Mouse (Mus musculus): Measurements from ENCODE around the gene Grb2. TPM values are rescaled to one million over a fixed set of nuclear protein-coding genes. Genes with fewer than 3 reads are reported as not detected.
A peak's percentile ranks its signal among the peaks of the same experiment; 100 is the strongest.

The Grb2 gene
- polyA plus RNA-seq, 1 experiment from 2014 or later, result 119 TPM

DNA sequence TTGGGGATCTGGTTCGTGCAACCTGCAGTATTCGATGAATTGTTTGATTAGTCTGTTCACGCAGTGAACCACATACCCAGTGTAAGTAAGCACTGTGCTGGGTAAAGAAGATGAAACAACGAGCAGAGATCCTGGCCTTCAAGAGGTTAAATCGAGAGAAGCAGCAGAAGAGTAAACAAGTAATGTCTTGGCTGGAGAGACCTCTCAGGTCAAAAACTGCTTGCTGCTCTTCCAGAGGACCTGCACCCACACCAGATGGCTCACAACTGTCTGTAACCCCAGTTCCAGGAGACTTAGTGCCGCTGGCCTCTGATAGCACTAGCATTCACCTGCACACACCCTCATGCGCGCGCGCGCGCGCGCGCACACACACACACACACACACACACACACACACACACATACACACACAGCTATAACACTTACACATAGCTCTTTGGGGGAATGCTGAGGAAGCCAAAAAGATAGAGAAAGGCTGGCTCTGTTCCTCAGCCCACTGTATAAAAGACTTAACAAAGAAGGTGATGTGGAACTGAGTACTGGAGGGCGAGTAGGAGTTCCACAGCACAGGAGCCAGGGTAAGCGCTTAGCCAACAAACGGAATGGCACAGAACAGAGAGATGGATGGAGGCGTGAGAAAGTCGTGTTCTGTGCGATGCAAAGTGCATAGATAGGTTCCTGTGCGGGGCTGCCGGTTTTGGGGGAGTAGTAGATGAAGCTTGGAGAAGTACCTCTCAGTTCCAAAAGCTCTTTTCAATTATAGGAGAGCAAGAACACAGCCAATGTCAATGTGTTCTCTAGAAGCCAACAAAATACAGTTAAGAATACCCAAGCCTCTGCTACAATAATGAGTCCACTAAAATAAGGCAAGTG, 795 bp upstream of the Grb2 start:
- peak overlapping the region; percentile 95 for H3K4me3 ChIP-seq
- 1% methylated on average over 23 of the region's 23 CpGs for WGBS
- H3K4me1 ChIP-seq (replicated peaks), result peaks cover 34% of the 10 kb centered on the region
- no peaks in the 10 kb centered on the region for H3K9me3 ChIP-seq
- DNase-seq (ENCODE audit: low spot score), result peak; percentile 56
- peak overlapping the region; percentile 93 for H3K27ac ChIP-seq
- no peaks in the 10 kb centered on the region for H3K27me3 ChIP-seq (ENCODE audit: insufficient read depth, poor library complexity, severe bottlenecking)
- no peaks in the 10 kb centered on the region for H3K36me3 ChIP-seq

DNA sequence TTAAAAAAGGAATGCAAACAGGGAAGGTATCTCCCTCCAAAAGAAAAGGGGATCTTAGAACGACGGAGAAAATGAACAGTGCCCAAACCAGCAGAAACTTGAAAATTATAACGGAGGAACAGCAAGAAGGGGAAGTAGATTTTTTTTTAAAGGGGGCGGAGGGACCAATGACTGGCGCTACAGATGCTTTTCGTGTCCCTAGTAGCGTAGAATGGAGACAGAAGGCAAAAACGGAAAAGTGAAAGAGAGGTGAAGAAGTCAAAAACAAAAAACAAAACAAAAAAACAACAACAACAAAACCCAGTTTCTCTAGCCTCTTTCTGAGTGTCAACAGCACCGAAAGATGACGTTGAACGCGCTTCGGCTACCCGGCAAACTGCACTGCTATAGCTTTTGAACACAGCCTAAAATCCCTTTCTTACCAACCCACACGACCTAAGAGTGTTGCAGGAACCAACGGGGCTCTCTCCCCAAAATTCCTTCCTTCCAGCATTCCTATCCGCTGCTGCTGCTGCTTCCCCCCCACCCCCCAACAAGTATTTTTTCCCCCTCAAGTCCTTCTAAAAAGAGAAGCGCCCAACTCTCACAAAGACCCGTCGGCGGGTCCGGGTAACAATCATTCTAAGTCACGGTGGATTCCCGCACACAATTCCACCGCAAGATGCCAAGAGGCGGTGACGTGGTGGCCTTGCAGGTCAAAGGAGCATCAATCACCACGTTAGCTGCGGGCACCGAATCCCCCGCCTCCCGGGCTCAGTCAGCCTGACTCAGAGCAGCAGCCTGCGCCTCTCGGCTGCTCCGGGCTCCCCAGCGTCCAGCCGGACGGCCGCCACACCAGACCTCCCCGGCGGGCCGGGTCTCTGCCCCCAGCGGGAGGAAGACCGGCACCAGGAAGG, 836 bp downstream of the Grb2 start:
- peak overlapping the region; percentile 95 for H3K4me3 ChIP-seq
- WGBS, result under 1% methylated on average over 44 of the region's 44 CpGs
- H3K36me3 ChIP-seq, result 0 out of 2 replicates have a peak, but pooled peaks cover 4% of the 10 kb centered on the region
- DNase-seq (ENCODE audit: low spot score), result peak; percentile 73
- peaks cover 34% of the 10 kb centered on the region for H3K4me1 ChIP-seq (replicated peaks)
- no peaks in the 10 kb centered on the region for H3K9me3 ChIP-seq
- H3K27ac ChIP-seq, result peak overlapping the region; percentile 93
- H3K27me3 ChIP-seq (ENCODE audit: insufficient read depth, poor library complexity, severe bottlenecking), result no peaks in the 10 kb centered on the region

DNA sequence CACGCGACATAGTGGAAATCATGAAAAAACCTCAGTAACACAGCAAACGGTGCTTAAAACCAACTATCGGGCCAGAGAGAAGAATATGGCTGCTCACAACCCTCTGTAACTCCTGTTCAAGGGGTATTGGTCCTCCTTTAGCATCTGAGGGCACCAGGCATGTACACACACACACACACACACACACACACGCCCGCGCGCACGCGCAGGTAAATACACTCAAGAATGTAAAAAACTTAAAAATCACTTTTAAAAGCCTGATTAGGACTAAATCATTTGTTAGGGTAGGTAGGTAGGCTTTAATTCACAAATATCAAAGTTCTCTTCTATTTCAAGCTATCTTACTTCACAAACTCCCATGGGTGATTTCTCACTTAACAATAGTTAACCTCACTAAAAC, 1.8 kb downstream of the Grb2 start:
- peak overlapping the region; percentile 95 for H3K4me3 ChIP-seq
- WGBS, result 96% methylated on average over 10 of the region's 10 CpGs
- H3K27me3 ChIP-seq (ENCODE audit: insufficient read depth, poor library complexity, severe bottlenecking), result no peaks in the 10 kb centered on the region
- H3K9me3 ChIP-seq, result no peaks in the 10 kb centered on the region
- no peak for DNase-seq (ENCODE audit: low spot score)
- 0 out of 2 replicates have a peak, but pooled peaks cover 4% of the 10 kb centered on the region for H3K36me3 ChIP-seq
- H3K27ac ChIP-seq, result no peak overlapping the region
- H3K4me1 ChIP-seq (replicated peaks), result peaks cover 34% of the 10 kb centered on the region

DNA sequence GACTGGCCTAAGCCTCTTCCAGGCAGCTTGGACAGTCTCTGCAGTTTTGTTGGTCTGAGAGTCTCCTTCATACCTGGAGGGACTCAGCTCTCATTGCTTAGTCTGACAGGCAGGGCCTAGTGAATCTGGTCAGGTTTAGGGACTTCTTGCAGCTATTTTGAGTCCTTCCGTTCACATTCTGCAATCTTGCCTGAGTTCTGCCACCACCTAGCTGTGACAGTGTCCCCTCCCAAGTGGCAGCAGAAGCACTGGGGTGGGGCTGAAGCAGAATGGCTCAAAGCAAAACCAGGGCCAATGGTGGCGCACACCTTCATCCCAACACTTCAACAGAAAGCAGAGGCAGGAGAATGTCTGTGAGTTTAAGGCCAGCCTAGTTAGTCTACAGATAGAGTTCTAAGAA, 2.8 kb downstream of the Grb2 start:
- H3K4me1 ChIP-seq (replicated peaks), result peaks cover 38% of the 10 kb centered on the region
- no peaks in the 10 kb centered on the region for H3K9me3 ChIP-seq
- no peak overlapping the region for H3K4me3 ChIP-seq
- H3K27ac ChIP-seq, result no peak overlapping the region
- H3K36me3 ChIP-seq, result 0 out of 2 replicates have a peak, but pooled peaks cover 4% of the 10 kb centered on the region
- no peaks in the 10 kb centered on the region for H3K27me3 ChIP-seq (ENCODE audit: insufficient read depth, poor library complexity, severe bottlenecking)
- DNase-seq (ENCODE audit: low spot score), result no peak
- WGBS, result 90% methylated on average over 2 of the region's 2 CpGs

GRCm38 (mm10) chr11:115704648-115705047, 3.7 kb downstream of the Grb2 start:
- H3K36me3 ChIP-seq, result 0 out of 2 replicates have a peak, but pooled peaks cover 4% of the 10 kb centered on the region
- H3K4me1 ChIP-seq (replicated peaks), result peaks cover 44% of the 10 kb centered on the region
- H3K27ac ChIP-seq, result no peak overlapping the region
- no peak for DNase-seq (ENCODE audit: low spot score)
- WGBS, result 94% methylated on average over 10 of the region's 10 CpGs
- H3K27me3 ChIP-seq (ENCODE audit: insufficient read depth, poor library complexity, severe bottlenecking), result no peaks in the 10 kb centered on the region
- H3K9me3 ChIP-seq, result no peaks in the 10 kb centered on the region
- no peak overlapping the region for H3K4me3 ChIP-seq

DNA sequence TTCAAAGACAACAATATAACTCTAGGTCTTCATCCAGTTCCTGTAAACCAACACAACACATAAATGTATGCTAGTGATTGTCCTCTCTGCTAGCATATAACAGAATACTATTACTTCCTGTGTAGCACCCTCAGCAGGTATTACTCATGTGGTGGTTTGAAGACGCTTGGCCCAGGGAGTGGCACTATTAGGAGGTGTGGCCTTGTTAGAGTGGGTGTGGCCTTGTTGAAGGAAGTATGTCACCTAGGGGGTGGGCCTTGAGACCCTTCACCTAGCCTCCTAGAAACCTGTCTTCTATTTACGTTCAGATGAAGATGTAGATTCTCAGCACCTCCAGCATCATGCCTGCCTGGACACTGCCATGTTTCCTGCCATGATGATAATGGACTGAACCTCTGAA, 4.9 kb downstream of the Grb2 start:
- Histone ChIP-seq H3K27ac (no peak overlapping the region), H3K36me3 (0 out of 2 replicates have a peak, but pooled peaks cover 5% of the 10 kb centered on the region), H3K27me3 (ENCODE audit: insufficient read depth, poor library complexity, severe bottlenecking) (no peaks in the 10 kb centered on the region), H3K4me1 (replicated peaks) (peaks cover 44% of the 10 kb centered on the region), H3K4me3 (no peak overlapping the region), H3K9me3 (no peaks in the 10 kb centered on the region)
- DNase-seq (ENCODE audit: low spot score), result no peak
- 90% methylated on average over 2 of the region's 2 CpGs for WGBS

DNA sequence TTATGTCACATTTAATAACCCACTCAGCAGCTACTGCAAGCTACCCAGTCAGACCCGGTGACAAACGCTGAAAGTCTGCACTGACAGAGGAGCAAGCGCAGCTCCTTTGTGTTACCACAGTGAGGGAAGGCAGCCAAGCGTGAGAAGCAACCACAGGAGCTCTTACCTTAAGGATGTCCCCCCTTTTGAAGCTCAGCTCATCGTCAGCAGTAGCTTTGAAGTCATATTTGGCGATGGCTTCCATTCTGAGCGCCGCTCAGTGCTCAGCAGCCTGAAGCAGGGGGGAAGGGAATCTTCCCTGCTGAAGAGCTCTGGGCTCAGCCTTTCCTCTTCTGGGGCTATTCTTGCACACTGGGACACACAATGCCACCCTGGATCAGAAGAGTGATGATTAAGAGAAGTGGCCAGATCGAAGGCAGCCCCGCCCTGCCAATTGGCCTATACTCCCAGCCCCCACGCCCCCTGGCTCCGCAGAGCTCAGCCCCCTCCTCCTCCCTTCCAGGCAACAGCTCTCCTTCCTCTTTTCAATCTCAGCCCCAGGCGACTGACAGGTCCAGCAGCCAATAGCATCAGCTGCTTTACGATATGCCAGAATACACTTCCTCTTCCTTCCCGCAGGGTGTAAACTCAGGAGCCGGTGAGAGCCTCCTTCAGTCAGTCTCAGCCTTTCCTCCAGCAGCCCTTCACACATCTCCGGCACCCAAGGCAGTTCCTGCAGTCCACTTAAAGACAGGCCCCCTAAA, 9.2 kb downstream of the Grb2 start:
- H3K4me3 ChIP-seq, result peak overlapping the region; percentile 64
- peak; percentile 86 for DNase-seq (ENCODE audit: low spot score)
- WGBS, result 11% methylated on average over 17 of the region's 17 CpGs

GRCm38 (mm10) chr11:115697722-115698121, 10.7 kb downstream of the Grb2 start:
- WGBS, result 89% methylated on average over 3 of the region's 3 CpGs
- no peak overlapping the region; the same call in 1 of the 2 replicates for H3K4me3 ChIP-seq
- no peak for DNase-seq (ENCODE audit: low spot score)

More for the DNA sequence above, 9.2 kb downstream of the Grb2 start:
- peak overlapping the region; percentile 81 for H3K27ac ChIP-seq
- H3K36me3 ChIP-seq, result peaks cover 33% of the 10 kb centered on the region
- no peaks in the 10 kb centered on the region for H3K9me3 ChIP-seq
- peaks cover 31% of the 10 kb centered on the region for H3K4me1 ChIP-seq (replicated peaks)
- H3K27me3 ChIP-seq (ENCODE audit: insufficient read depth, poor library complexity, severe bottlenecking), result no peaks in the 10 kb centered on the region

GRCm38 (mm10) chr11:115697091-115697490, 11.3 kb downstream of the Grb2 start:
- H3K9me3 ChIP-seq, result no peaks in the 10 kb centered on the region
- peaks cover 34% of the 10 kb centered on the region for H3K4me1 ChIP-seq (replicated peaks)
- DNase-seq (ENCODE audit: low spot score), result no peak
- no peaks in the 10 kb centered on the region for H3K27me3 ChIP-seq (ENCODE audit: insufficient read depth, poor library complexity, severe bottlenecking)
- H3K27ac ChIP-seq, result no peak overlapping the region
- peaks cover 29% of the 10 kb centered on the region for H3K36me3 ChIP-seq
- no peak overlapping the region for H3K4me3 ChIP-seq
- 91% methylated on average over 2 of the region's 2 CpGs for WGBS

More at GRCm38 (mm10) chr11:115697722-115698121, 10.7 kb downstream of the Grb2 start:
- Histone ChIP-seq H3K27me3 (ENCODE audit: insufficient read depth, poor library complexity, severe bottlenecking) (no peaks in the 10 kb centered on the region), H3K36me3 (peaks cover 29% of the 10 kb centered on the region), H3K9me3 (no peaks in the 10 kb centered on the region), H3K27ac (no peak overlapping the region), H3K4me1 (replicated peaks) (peaks cover 32% of the 10 kb centered on the region)

DNA sequence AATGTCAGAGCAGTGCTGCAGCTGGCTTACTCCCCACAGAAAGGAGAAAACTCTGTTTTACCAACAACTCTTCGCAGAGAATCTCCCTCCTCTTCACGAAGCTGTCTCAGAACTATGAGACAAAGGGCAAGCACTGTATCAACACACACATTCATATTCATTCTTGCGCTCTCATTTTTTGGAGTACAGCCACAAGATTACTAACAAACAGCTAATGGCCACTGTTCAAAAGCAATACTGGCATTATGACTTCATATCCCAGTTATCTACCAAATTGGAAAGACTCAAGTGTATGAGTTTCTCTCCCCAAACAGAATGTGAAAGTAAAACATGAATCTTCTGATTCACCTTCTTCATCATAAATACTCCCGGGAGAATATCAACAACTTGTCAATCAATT, 11.9 kb downstream of the Grb2 start:
- H3K27me3 ChIP-seq (ENCODE audit: insufficient read depth, poor library complexity, severe bottlenecking), result no peaks in the 10 kb centered on the region
- H3K36me3 ChIP-seq, result peaks cover 29% of the 10 kb centered on the region
- H3K4me1 ChIP-seq (replicated peaks), result peaks cover 34% of the 10 kb centered on the region
- WGBS, result 89% methylated on average over 4 of the region's 4 CpGs
- H3K27ac ChIP-seq, result no peak overlapping the region
- no peak for DNase-seq (ENCODE audit: low spot score)
- H3K9me3 ChIP-seq, result no peaks in the 10 kb centered on the region
- no peak overlapping the region for H3K4me3 ChIP-seq

- no peaks in the 10 kb centered on the region for H3K27me3 ChIP-seq (ENCODE audit: insufficient read depth, poor library complexity, severe bottlenecking)
- no peak overlapping the region for H3K4me3 ChIP-seq
- peaks cover 15% of the 10 kb centered on the region for H3K4me1 ChIP-seq (replicated peaks)
- no peak for DNase-seq (ENCODE audit: low spot score)
- 93% methylated on average over 12 of the region's 12 CpGs for whole genome bisulfite sequencing
- no peaks in the 10 kb centered on the region for H3K9me3 ChIP-seq
- H3K36me3 ChIP-seq, result peaks cover 45% of the 10 kb centered on the region
- no peak overlapping the region for H3K27ac ChIP-seq
These were observed 14.3 kb downstream of the Grb2 start for GRCm38 (mm10) chr11:115693979-115694578.

GRCm38 (mm10) chr11:115692800-115693199, 15.6 kb downstream of the Grb2 start:
- H3K27me3 ChIP-seq (ENCODE audit: insufficient read depth, poor library complexity, severe bottlenecking), result no peaks in the 10 kb centered on the region
- H3K36me3 ChIP-seq, result peaks cover 49% of the 10 kb centered on the region
- 67% methylated on average over 5 of the region's 5 CpGs for WGBS
- DNase-seq (ENCODE audit: low spot score), result no peak
- H3K4me3 ChIP-seq, result no peak overlapping the region
- no peak overlapping the region for H3K27ac ChIP-seq
- H3K4me1 ChIP-seq (replicated peaks), result 0 out of 2 replicates have a peak, but pooled peaks cover 6% of the 10 kb centered on the region
- H3K9me3 ChIP-seq, result no peaks in the 10 kb centered on the region
